In genomic region chr5:23679006-23679405, GRCm38 (mm10) we compare ENCODE assay signal across 16 mouse cellular contexts.
"Had no signal": no experiment of that assay in that cellular context is flagged by ENCODE, and none has a peak within 500 bp of the region (broad histone marks: within the 10 kb centered on the region; RNA-seq: fewer than 3 reads in every experiment).

No protein-coding gene starts in this region.

- H3K9me3 ChIP-seq: neural tube, embryonic 12.5 days; neural tube, embryonic 13.5 days; neural tube, embryonic 15.5 days; stomach, embryonic 15.5 days had no signal

- H3K4me3 ChIP-seq: neural tube, embryonic 12.5 days; neural tube, embryonic 13.5 days; neural tube, embryonic 15.5 days; stomach, embryonic 15.5 days had no signal

- H3K4me2 ChIP-seq: neural tube, embryonic 12.5 days; neural tube, embryonic 13.5 days; neural tube, embryonic 15.5 days; stomach, embryonic 15.5 days had no signal

- H3K27me3 ChIP-seq: neural tube, embryonic 12.5 days; neural tube, embryonic 13.5 days; neural tube, embryonic 15.5 days; stomach, embryonic 15.5 days had no signal

- H3K36me3 ChIP-seq: neural tube, embryonic 12.5 days; neural tube, embryonic 13.5 days; neural tube, embryonic 15.5 days; stomach, embryonic 15.5 days had no signal

- DNase-seq: retina, postnatal 1 day; right cerebral cortex, adult 18-20 months; right cerebral cortex, postnatal 14 days; right cerebral cortex, postnatal 25 days; right cerebral cortex, postnatal 4 days; spleen, adult 18-20 months; thymus, adult 18-20 months; thymus, adult 2 months; thymus, postnatal 14 days; thymus, postnatal 36 days; thymus, postnatal 4 days had no signal

- H3K9ac ChIP-seq: neural tube, embryonic 12.5 days; neural tube, embryonic 13.5 days; neural tube, embryonic 15.5 days; stomach, embryonic 15.5 days had no signal

- H3K27ac ChIP-seq: neural tube, embryonic 12.5 days; neural tube, embryonic 13.5 days; neural tube, embryonic 15.5 days; stomach, embryonic 15.5 days; stomach, postnatal 0 days had no signal

- H3K4me1 ChIP-seq: neural tube, embryonic 12.5 days had no signal
